19 mouse cellular contexts compared by ENCODE assay signal in genomic region chr11:64541866-64542265, GRCm38 (mm10).
"Had no signal": no experiment of that assay in that cellular context is flagged by ENCODE, and none has a peak within 500 bp of the region (broad histone marks: within the 10 kb centered on the region; RNA-seq: fewer than 3 reads in every experiment).

No protein-coding gene starts in this region.

- H3K36me3 ChIP-seq: limb, embryonic 13.5 days; liver, embryonic 12.5 days; liver, embryonic 15.5 days; lung, embryonic 15.5 days; midbrain, embryonic 12.5 days; neural tube, embryonic 13.5 days had no signal

- DNase-seq: kidney, adult 18-20 months; kidney, adult 9 months; kidney, postnatal 14 days; kidney, postnatal 4 days; left cerebral cortex, postnatal 4 days; lung, adult 18-20 months; lung, postnatal 10 days; lung, postnatal 36 days; thymus, adult 2 months; thymus, postnatal 14 days had no signal

- H3K27ac ChIP-seq: limb, embryonic 13.5 days; liver, embryonic 12.5 days; liver, embryonic 15.5 days; lung, embryonic 15.5 days; midbrain, embryonic 12.5 days; neural tube, embryonic 13.5 days had no signal

- H3K4me1 ChIP-seq: liver, embryonic 15.5 days; midbrain, embryonic 12.5 days had no signal

- H3K9ac ChIP-seq: limb, embryonic 13.5 days; liver, embryonic 12.5 days; liver, embryonic 15.5 days; lung, embryonic 15.5 days; midbrain, embryonic 12.5 days; neural tube, embryonic 13.5 days had no signal

- H3K9me3 ChIP-seq: limb, embryonic 13.5 days; liver, embryonic 12.5 days; liver, embryonic 15.5 days; lung, embryonic 15.5 days; midbrain, embryonic 12.5 days; neural tube, embryonic 13.5 days had no signal

- ATAC-seq: inflammation-experienced regulatory T-cells, adult 6 months; midbrain, embryonic 16.5 days had no signal

- H3K4me2 ChIP-seq: limb, embryonic 13.5 days; liver, embryonic 12.5 days; lung, embryonic 15.5 days; midbrain, embryonic 12.5 days; neural tube, embryonic 13.5 days had no signal

- H3K27me3 ChIP-seq: liver, embryonic 12.5 days; liver, embryonic 15.5 days; lung, embryonic 15.5 days; neural tube, embryonic 13.5 days had no signal

- H3K4me3 ChIP-seq: limb, embryonic 13.5 days; liver, embryonic 12.5 days; liver, embryonic 15.5 days; lung, embryonic 15.5 days; midbrain, embryonic 12.5 days; myocyte; neural tube, embryonic 13.5 days had no signal
